8 mouse cellular contexts compared by ENCODE assay signal in genomic region chr3:116251481-116252254, GRCm38 (mm10). TPM values are rescaled to one million over a fixed set of nuclear protein-coding genes. Genes with fewer than 3 reads are reported as not detected.
DNase-seq lines count a peak whose midpoint lies in the region; ATAC-seq and TF ChIP-seq lines count a peak whose summit lies in the region.

No protein-coding gene starts in this region.

- no peak overlapping the region for H3K27ac ChIP-seq in embryonic facial prominence, embryonic 15.5 days (replicated peaks)
- no peak overlapping the region for H3K27ac ChIP-seq in heart, embryonic 15.5 days
- H3K27ac ChIP-seq in liver, postnatal 0 days (ENCODE audit: low read depth): no peak overlapping the region
- H3K27ac ChIP-seq in neural tube, embryonic 14.5 days (ENCODE audit: low read depth, low read length): no peak overlapping the region

- no peaks in the 10 kb centered on the region for H3K36me3 ChIP-seq in embryonic facial prominence, embryonic 15.5 days
- no peaks in the 10 kb centered on the region for H3K36me3 ChIP-seq in heart, embryonic 15.5 days
- no peaks in the 10 kb centered on the region for H3K36me3 ChIP-seq in liver, postnatal 0 days (replicated peaks; ENCODE audit: insufficient read depth, low read length)
- H3K36me3 ChIP-seq in neural tube, embryonic 14.5 days (ENCODE audit: control insufficient read depth, insufficient read depth, low read length): no peaks in the 10 kb centered on the region

- H3K9me3 ChIP-seq in embryonic facial prominence, embryonic 15.5 days (replicated peaks): no peaks in the 10 kb centered on the region
- H3K9me3 ChIP-seq in heart, embryonic 15.5 days (replicated peaks): no peaks in the 10 kb centered on the region
- H3K9me3 ChIP-seq in liver, postnatal 0 days (ENCODE audit: low read length): no peaks in the 10 kb centered on the region
- no peaks in the 10 kb centered on the region for H3K9me3 ChIP-seq in neural tube, embryonic 14.5 days (ENCODE audit: control insufficient read depth, low read length)

- H3K4me1 ChIP-seq in embryonic facial prominence, embryonic 15.5 days: peaks cover 22% of the 10 kb centered on the region
- H3K4me1 ChIP-seq in heart, embryonic 15.5 days (replicated peaks): peaks cover 23% of the 10 kb centered on the region
- peaks cover 14% of the 10 kb centered on the region for H3K4me1 ChIP-seq in liver, postnatal 0 days (ENCODE audit: insufficient read depth)
- H3K4me1 ChIP-seq in neural tube, embryonic 14.5 days (ENCODE audit: control insufficient read depth, insufficient read depth, low read length): peaks cover 18% of the 10 kb centered on the region; the same call in 1 of the 2 replicates

- ATAC-seq in embryonic facial prominence, embryonic 15.5 days (ENCODE audit: insufficient number of reproducible peaks, low FRiP score, low TSS enrichment, low read depth): peak; percentile 22; the same call in 1 of the 2 replicates
- peak; percentile 56; the same call in 1 of the 2 replicates for ATAC-seq in heart, embryonic 15.5 days (replicated peaks; ENCODE audit: insufficient number of reproducible peaks, insufficient read depth, low FRiP score, low read depth)
- peak; percentile 69 for ATAC-seq in liver, postnatal 0 days
- peak; percentile 80 for ATAC-seq in neural tube, embryonic 14.5 days (ENCODE audit: low read depth)
- no peak for ATAC-seq in erythroid progenitor cell, adult 5-6 weeks (replicated peaks; ENCODE audit: low FRiP score, poor library complexity, severe bottlenecking)

- WGBS in embryonic facial prominence, embryonic 15.5 days: under 1% methylated on average over 84 of the region's 86 CpGs
- WGBS in heart, embryonic 15.5 days: under 1% methylated on average over 86 of the region's 86 CpGs
- WGBS in liver, postnatal 0 days (ENCODE audit: insufficient replicate concordance): 5% methylated on average over 68 of the region's 86 CpGs
- WGBS in neural tube, embryonic 14.5 days: under 1% methylated on average over 82 of the region's 86 CpGs

- peaks cover 55% of the 10 kb centered on the region for H3K27me3 ChIP-seq in embryonic facial prominence, embryonic 15.5 days
- peaks cover 68% of the 10 kb centered on the region for H3K27me3 ChIP-seq in heart, embryonic 15.5 days
- H3K27me3 ChIP-seq in liver, postnatal 0 days (ENCODE audit: insufficient read depth, low read length): peaks cover 28% of the 10 kb centered on the region
- H3K27me3 ChIP-seq in neural tube, embryonic 14.5 days (ENCODE audit: control insufficient read depth, insufficient read depth, low read length): peaks cover 7% of the 10 kb centered on the region

- H3K4me2 ChIP-seq in embryonic facial prominence, embryonic 15.5 days (replicated peaks): peak overlapping the region; percentile 97
- peak overlapping the region; percentile 100 for H3K4me2 ChIP-seq in heart, embryonic 15.5 days
- H3K4me2 ChIP-seq in liver, postnatal 0 days (ENCODE audit: low read depth, low read length): peak overlapping the region; percentile 91
- peak overlapping the region; percentile 99 for H3K4me2 ChIP-seq in neural tube, embryonic 14.5 days (ENCODE audit: low read depth, low read length)

- H3K9ac ChIP-seq in embryonic facial prominence, embryonic 15.5 days: peak overlapping the region; percentile 23; the same call in 1 of the 2 replicates
- H3K9ac ChIP-seq in heart, embryonic 15.5 days: peak overlapping the region; percentile 53
- peak overlapping the region; percentile 58 for H3K9ac ChIP-seq in liver, postnatal 0 days (replicated peaks)
- peak overlapping the region; percentile 62 for H3K9ac ChIP-seq in neural tube, embryonic 14.5 days (replicated peaks; ENCODE audit: low read depth, low read length)

- peak overlapping the region; percentile 46 for H3K4me3 ChIP-seq in embryonic facial prominence, embryonic 15.5 days (replicated peaks)
- peak overlapping the region; percentile 63 for H3K4me3 ChIP-seq in heart, embryonic 15.5 days
- peak overlapping the region; percentile 49 for H3K4me3 ChIP-seq in liver, postnatal 0 days (ENCODE audit: low read depth, low read length)
- peak overlapping the region; percentile 56 for H3K4me3 ChIP-seq in neural tube, embryonic 14.5 days (ENCODE audit: low read depth, low read length)

- no peak for TF ChIP-seq CTCF in liver, postnatal 0 days (IDR thresholded peaks at IDR 0.05; ENCODE audit: low read depth)

- DNase-seq in thymus, postnatal 4 days: peak; percentile 32
- no peak for DNase-seq in thymus, postnatal 14 days
- DNase-seq in kidney, postnatal 25 days: peak; percentile 10 to 45
- DNase-seq in liver, postnatal 0 days: peak; percentile 42

- no peak for TF ChIP-seq EP300 in liver, postnatal 0 days (IDR thresholded peaks at IDR 0.05; ENCODE audit: low read depth)

RNA-seq across cellular contexts. Expression of gene Gpr88, which starts 1.6 kb away (rescaled TPM):
- 0.85 and 3.3 TPM in 2 replicates for polyA plus RNA-seq in embryonic facial prominence, embryonic 15.5 days (2015; fragmentation: Nextera tagmentation; extraction: Ambion mirVana)
- 0.34 and 0.35 TPM in 2 replicates for polyA plus RNA-seq in heart, embryonic 15.5 days (2015; fragmentation: Nextera tagmentation; extraction: Ambion mirVana)
- 0.18 and 0.30 TPM in 2 replicates for polyA plus RNA-seq in liver, postnatal 0 days (2015; fragmentation: Nextera tagmentation; extraction: Ambion mirVana)
- polyA plus RNA-seq in neural tube, embryonic 14.5 days (2014; fragmentation: Nextera tagmentation; extraction: Ambion mirVana): 3.8 and 4.2 TPM in 2 replicates
- 0.36 TPM in 1 of 2 replicates, not detected in the other for total RNA-seq in erythroid progenitor cell, adult 5-6 weeks (2015; ENCODE audit: low replicate concordance)
- total RNA-seq in erythroid progenitor cell, adult 5-6 weeks (2017; ENCODE audit: low replicate concordance): 0.68 TPM in 1 of 2 replicates, not detected in the other
